Mouse (Mus musculus): ENCODE measurements around the gene Atp11c. TPM values are rescaled to one million over a fixed set of nuclear protein-coding genes. Genes with fewer than 3 reads are reported as not detected.

Gene Atp11c
- polyA plus RNA-seq (2015; fragmentation: Nextera tagmentation; extraction: Ambion mirVana): 2.2 and 2.4 TPM in 2 replicates

DNA sequence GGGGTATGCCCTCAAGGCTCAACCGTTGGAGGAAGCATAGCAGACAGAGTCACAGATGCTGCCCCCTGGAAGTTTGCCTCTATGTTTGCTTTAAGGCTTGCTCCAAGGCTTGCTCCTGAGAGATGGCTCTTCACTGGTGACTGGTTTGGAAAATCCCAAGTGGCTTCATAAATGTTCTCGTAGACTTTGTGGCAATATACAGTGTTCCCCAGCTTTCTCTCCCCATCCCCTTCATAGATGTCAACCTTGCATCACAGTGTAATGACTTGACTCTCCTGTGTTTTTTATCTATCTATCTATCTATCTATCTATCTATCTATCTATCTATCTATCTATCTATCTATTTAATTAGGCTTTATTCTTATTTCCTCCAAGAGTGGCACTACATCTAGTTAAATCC lies at the start of gene Atp11c:
Gene Atp11c (minus strand): TSS at position 101 of the 400 bp plus-strand sequence.
- Histone ChIP-seq H3K4me3 (ENCODE audit: low read depth, low read length) (no peak within 1 kb of the TSS), H3K4me1 (replicated peaks; ENCODE audit: control insufficient read depth, insufficient read depth, low read length) (no peaks in the 10 kb centered on the region), H3K9me3 (ENCODE audit: control insufficient read depth) (no peaks in the 10 kb centered on the region), H3K27me3 (replicated peaks; ENCODE audit: control insufficient read depth, insufficient read depth, low read length) (no peaks in the 10 kb centered on the region), H3K27ac (ENCODE audit: low read depth, low read length) (no peak within 1 kb of the TSS), H3K9ac (ENCODE audit: low read depth, low read length) (no peak within 1 kb of the TSS), H3K36me3 (ENCODE audit: control insufficient read depth, insufficient read depth) (no peaks in the 10 kb centered on the region), H3K4me2 (replicated peaks; ENCODE audit: low read depth) (no peak within 1 kb of the TSS)
- ATAC-seq: no peak
- WGBS: 85% methylated on average over 2 of the region's 2 CpGs
- TF ChIP-seq CTCF (IDR thresholded peaks at IDR 0.05; ENCODE audit: low read depth): no peak

DNA sequence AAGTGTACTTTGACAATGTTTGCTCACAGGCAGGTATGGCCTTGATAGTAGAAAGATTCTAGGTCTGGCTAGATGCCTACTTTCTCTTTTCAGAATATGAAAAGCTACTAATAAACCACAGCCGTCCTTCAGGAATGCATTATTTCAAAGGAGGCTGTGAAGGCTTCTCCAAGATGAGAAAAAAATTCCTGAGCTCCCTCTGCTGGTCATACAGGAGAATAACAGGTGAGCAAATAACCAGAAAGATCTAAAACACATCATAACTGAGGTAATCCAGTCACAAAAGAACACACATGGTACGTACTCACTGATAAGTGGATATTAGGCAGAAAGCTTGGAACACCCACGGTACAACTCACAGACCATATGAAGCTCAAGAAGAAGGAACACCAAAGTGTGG lies 16.7 kb upstream of the Atp11c start:
- Histone ChIP-seq H3K4me3 (ENCODE audit: low read depth, low read length) (no peak overlapping the region), H3K27me3 (replicated peaks; ENCODE audit: control insufficient read depth, insufficient read depth, low read length) (no peaks in the 10 kb centered on the region), H3K4me2 (replicated peaks; ENCODE audit: low read depth) (no peak overlapping the region), H3K27ac (ENCODE audit: low read depth, low read length) (no peak overlapping the region), H3K9me3 (ENCODE audit: control insufficient read depth) (no peaks in the 10 kb centered on the region), H3K9ac (ENCODE audit: low read depth, low read length) (no peak overlapping the region), H3K36me3 (ENCODE audit: control insufficient read depth, insufficient read depth) (no peaks in the 10 kb centered on the region), H3K4me1 (replicated peaks; ENCODE audit: control insufficient read depth, insufficient read depth, low read length) (no peaks in the 10 kb centered on the region)
- ATAC-seq: no peak
- TF ChIP-seq CTCF (IDR thresholded peaks at IDR 0.05; ENCODE audit: low read depth): peak; percentile 63
- whole genome bisulfite sequencing: 36% methylated on average over 3 of the region's 3 CpGs

DNA sequence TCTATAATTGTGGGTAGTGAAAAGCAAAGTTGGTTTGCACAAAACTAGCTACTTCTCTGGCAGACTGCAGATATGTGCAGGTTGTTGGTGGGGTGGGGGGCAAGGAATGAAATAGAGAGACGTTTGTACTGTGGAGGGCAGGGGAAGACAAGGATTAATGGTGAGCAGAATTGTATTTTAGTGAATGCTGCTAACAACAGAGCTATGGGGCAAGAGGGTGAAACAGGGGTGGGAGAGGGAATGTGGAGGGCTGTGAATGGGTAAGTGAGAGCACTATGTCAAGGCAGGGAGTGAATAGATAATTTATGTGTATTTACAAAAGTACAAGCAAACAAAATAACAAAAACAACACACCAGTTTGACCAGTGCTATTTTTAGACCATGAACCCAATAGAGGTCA lies 22.0 kb downstream of the Atp11c start:
- Histone ChIP-seq H3K9ac (ENCODE audit: low read depth, low read length) (no peak overlapping the region), H3K36me3 (ENCODE audit: control insufficient read depth, insufficient read depth) (no peaks in the 10 kb centered on the region), H3K27me3 (replicated peaks; ENCODE audit: control insufficient read depth, insufficient read depth, low read length) (no peaks in the 10 kb centered on the region), H3K27ac (ENCODE audit: low read depth, low read length) (no peak overlapping the region), H3K9me3 (ENCODE audit: control insufficient read depth) (no peaks in the 10 kb centered on the region), H3K4me3 (ENCODE audit: low read depth, low read length) (no peak overlapping the region), H3K4me2 (replicated peaks; ENCODE audit: low read depth) (no peak overlapping the region), H3K4me1 (replicated peaks; ENCODE audit: control insufficient read depth, insufficient read depth, low read length) (no peaks in the 10 kb centered on the region)
- WGBS: 33% methylated on average over 1 of the region's 1 CpGs
- TF ChIP-seq CTCF (IDR thresholded peaks at IDR 0.05; ENCODE audit: low read depth): no peak
- no peak for ATAC-seq

DNA sequence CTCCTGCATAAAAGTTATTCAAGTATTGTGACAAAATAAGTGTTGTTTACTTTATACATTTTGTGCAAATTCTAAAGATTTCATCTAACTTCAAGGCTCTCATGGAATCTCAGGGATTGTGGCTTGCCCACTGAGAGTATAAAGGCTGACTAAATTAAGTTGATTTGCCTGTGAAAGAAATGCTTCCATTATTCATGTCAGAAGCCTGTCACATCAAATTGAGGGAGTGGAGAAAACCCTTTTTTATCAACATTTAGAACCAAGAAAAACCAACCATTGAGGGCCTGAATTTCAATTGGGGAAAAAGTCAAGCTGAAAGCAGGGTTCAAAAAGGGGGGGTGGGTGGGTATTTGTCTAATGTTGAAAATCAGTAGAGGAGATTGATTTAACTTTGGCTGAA lies 23.5 kb downstream of the Atp11c start:
- Histone ChIP-seq H3K27ac (ENCODE audit: low read depth, low read length) (no peak overlapping the region), H3K4me2 (replicated peaks; ENCODE audit: low read depth) (no peak overlapping the region), H3K4me1 (replicated peaks; ENCODE audit: control insufficient read depth, insufficient read depth, low read length) (no peaks in the 10 kb centered on the region), H3K36me3 (ENCODE audit: control insufficient read depth, insufficient read depth) (no peaks in the 10 kb centered on the region), H3K9ac (ENCODE audit: low read depth, low read length) (no peak overlapping the region), H3K4me3 (ENCODE audit: low read depth, low read length) (no peak overlapping the region), H3K9me3 (ENCODE audit: control insufficient read depth) (no peaks in the 10 kb centered on the region), H3K27me3 (replicated peaks; ENCODE audit: control insufficient read depth, insufficient read depth, low read length) (no peaks in the 10 kb centered on the region)
- ATAC-seq: no peak
- no peak for TF ChIP-seq CTCF (IDR thresholded peaks at IDR 0.05; ENCODE audit: low read depth)

DNA sequence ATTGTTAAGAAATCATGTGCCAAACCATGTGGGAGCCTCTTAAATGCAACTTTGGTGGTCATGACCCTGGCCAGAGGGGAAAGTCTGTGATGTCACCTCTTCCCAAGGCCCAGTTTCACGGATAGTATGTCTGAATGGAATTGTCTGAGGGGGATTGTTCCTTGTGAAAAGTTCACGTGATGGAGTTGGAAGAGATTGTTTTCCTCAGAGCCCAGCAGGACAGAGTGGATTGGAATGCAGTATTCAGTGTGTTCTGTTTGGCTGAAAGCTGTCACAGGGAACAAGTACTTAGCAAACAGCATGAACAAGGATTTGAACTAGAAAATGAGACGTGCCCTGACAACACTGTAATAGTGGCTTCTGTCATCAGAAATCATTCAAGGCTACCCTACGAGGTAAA lies 37.3 kb downstream of the Atp11c start:
- TF ChIP-seq CTCF (IDR thresholded peaks at IDR 0.05; ENCODE audit: low read depth): no peak
- H3K27me3 ChIP-seq (replicated peaks; ENCODE audit: control insufficient read depth, insufficient read depth, low read length): no peaks in the 10 kb centered on the region
- H3K9me3 ChIP-seq (ENCODE audit: control insufficient read depth): no peaks in the 10 kb centered on the region
- H3K4me2 ChIP-seq (replicated peaks; ENCODE audit: low read depth): no peak overlapping the region
- ATAC-seq: no peak
- H3K4me3 ChIP-seq (ENCODE audit: low read depth, low read length): no peak overlapping the region
- no peak overlapping the region for H3K27ac ChIP-seq (ENCODE audit: low read depth, low read length)
- H3K4me1 ChIP-seq (replicated peaks; ENCODE audit: control insufficient read depth, insufficient read depth, low read length): no peaks in the 10 kb centered on the region
- H3K9ac ChIP-seq (ENCODE audit: low read depth, low read length): no peak overlapping the region
- 67% methylated on average over 4 of the region's 4 CpGs for WGBS
- H3K36me3 ChIP-seq (ENCODE audit: control insufficient read depth, insufficient read depth): no peaks in the 10 kb centered on the region

DNA sequence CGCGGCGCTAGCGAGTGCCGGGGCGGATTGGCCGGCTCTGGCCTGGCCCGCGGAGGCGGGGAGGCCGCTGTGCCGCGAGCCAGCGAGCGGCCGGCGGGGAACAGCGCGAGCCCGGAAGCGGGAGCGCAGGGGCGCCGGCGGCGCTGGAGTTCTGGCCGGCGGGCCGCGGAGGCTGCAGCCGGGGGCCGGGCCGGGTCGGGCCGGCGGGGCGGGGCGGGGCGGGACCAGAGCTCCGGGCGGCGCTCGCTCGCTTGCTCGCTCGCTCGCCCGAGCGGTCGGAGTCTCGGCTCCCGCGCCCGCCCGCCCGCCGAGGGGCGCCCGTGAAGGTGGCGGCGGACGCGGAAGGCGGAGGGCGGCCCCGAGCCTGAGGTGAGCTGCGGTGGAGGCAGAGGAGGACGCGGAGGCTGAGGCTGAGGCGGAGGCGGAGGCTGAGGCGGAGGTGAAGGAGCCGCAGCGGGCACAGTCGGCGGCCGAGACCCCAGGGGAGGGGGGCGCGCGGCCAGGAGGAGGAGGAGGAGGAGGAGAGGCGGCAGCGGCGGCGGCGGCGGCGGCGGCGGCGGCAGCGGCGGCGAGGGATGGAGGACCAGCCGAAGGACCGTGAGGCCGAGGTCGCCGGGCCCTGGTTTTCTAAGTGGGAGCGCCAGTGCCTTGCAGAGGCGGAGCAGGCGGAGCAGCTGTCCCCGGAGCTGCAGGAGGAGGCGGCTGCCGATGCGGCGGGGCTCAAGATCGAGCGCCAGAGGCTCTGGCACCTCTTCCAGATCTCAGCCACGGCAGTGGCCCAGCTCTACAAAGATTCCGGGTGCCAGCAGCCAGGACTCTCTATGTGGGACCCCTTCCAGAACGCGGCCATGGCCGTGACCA lies 44.8 kb downstream of the Atp11c start:
- H3K27me3 ChIP-seq (replicated peaks; ENCODE audit: control insufficient read depth, insufficient read depth, low read length): no peaks in the 10 kb centered on the region; the same call in none of the 2 replicates
- peak overlapping the region; percentile 78 for H3K4me2 ChIP-seq (replicated peaks; ENCODE audit: low read depth)
- H3K36me3 ChIP-seq (ENCODE audit: control insufficient read depth, insufficient read depth): no peaks in the 10 kb centered on the region
- no peaks in the 10 kb centered on the region for H3K9me3 ChIP-seq (ENCODE audit: control insufficient read depth)
- peak; percentile 69 for ATAC-seq
- 30% methylated on average over 39 of the region's 113 CpGs for WGBS
- no peak overlapping the region for H3K27ac ChIP-seq (ENCODE audit: low read depth, low read length)
- no peaks in the 10 kb centered on the region for H3K4me1 ChIP-seq (replicated peaks; ENCODE audit: control insufficient read depth, insufficient read depth, low read length)
- H3K4me3 ChIP-seq (ENCODE audit: low read depth, low read length): peak overlapping the region; percentile 50
- no peak overlapping the region for H3K9ac ChIP-seq (ENCODE audit: low read depth, low read length)
- TF ChIP-seq CTCF (IDR thresholded peaks at IDR 0.05; ENCODE audit: low read depth): no peak

Measured in intestine, postnatal 0 days (tissue).